Mouse (Mus musculus) small intestine, adult 2 months (tissue): ENCODE results near the gene Pold3.

Source experiments
- CTCF ChIP-seq: fragments of 200-500 bp; IDR thresholded peaks from 2 replicates; pipeline ENCODE4 v1.5.1; 2012; ENCODE audit warnings: low read depth, mild to moderate bottlenecking, control low read depth, inconsistent platforms, low read length, moderate library complexity, mixed read lengths; ENCODE audit not compliant: insufficient replicate concordance, insufficient read length; ENCODE audit errors: extremely low read depth
- POLR2A ChIP-seq: fragments of 200-500 bp; IDR thresholded peaks from 2 replicates; pipeline ENCODE4 v1.6.1; 2012; ENCODE audit warnings: low read depth, mild to moderate bottlenecking, control low read depth, inconsistent platforms, low read length, moderate library complexity

DNA sequence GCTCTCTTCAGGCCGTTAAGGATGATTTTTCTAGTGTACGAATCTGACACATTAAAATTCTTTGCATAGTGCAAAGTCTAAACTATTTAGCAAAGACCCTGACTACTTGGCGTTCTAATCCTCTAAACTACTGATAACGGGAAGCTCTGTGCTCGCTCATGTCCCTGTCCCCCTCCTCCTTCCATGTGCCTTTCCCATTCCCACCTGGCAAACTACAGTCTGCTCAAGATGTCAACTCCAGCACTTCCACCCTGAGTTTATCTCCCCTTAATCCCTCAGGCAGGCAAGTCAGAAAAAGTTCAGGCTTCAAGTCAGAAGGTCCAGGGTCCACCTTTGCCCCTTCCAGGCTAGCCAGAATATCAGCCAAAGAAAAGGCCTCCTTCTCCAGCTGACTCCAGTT lies 45.1 kb downstream of the Pold3 start:
- TF ChIP-seq CTCF: no peak
- TF ChIP-seq POLR2A: no peak
